Mouse (Mus musculus) urinary bladder, postnatal 36 days (tissue): ENCODE measurements at regions not wholly inside any gene's neighbourhood (a gene's known extent, or its start where the extent isn't known, plus 50 kb on each side); places are given as distances from the start of the nearest gene placed in this dataset.
"Not testable (repeated sequence)": the region's sequence is repeated elsewhere in the genome, so short reads cannot be mapped to it uniquely, and the experiment has no call there.

Source experiments
- DNase-seq, 2 experiments: peaks; one replicate each; pipeline ENCODE4 v3.0.0; 2022; ENCODE audit warnings: low spot score in 2 of 2, mixed read lengths in 1 of 2

DNA sequence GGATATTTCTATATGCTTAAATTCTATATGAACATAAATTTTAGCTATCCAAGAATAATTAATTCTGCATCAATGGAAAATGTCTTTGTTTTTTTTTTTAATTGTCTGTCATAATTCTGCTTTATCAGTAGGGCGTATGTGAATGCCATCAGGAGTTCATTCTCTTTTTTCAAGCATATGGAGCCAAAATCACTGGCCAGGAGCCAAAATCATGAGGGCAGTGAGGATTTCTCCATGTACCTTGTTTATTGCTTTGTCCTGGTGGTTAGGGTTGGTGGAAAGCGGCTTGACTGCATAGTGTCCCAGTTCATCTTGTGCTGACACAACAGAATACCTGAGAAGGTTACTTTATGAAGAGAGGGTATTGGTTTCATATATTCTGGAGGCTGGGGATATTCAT lies 243.9 kb downstream of the AI429214 start:
- no peak for DNase-seq

GRCm38 (mm10) chr8:37239354-37239753 lies 245.9 kb downstream of the AI429214 start:
- DNase-seq: no peak

DNA sequence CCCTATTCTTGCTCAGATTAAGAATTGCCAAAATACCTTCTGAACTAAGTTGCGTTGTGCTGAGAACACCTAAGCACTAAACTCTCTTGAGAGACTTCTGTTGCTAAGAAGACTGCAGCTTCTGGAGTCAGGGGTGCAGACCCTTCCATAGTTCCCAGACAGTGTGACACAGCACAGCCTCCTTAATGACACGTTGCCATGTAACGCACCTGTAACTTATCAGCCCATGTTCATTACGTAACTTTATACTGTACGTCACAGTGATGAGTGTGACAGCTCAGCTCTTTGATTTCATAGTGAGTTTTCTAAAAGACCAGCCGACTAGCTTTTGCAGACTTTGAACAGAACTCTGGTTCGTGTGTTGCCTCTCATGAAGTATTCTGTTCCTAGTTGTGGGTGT lies 257.8 kb downstream of the AI429214 start:
- not testable (repeated sequence) for DNase-seq

- no peak for DNase-seq
These were observed 297.9 kb downstream of the AI429214 start for GRCm38 (mm10) chr8:37291069-37291850.
